Mouse (Mus musculus): ENCODE data around the gene Trabd. TPM values are rescaled to one million over a fixed set of nuclear protein-coding genes. Genes with fewer than 3 reads are reported as not detected.

The Trabd gene
- polyA plus RNA-seq, 1 experiment from 2014 or later = 32.5 TPM

DNA sequence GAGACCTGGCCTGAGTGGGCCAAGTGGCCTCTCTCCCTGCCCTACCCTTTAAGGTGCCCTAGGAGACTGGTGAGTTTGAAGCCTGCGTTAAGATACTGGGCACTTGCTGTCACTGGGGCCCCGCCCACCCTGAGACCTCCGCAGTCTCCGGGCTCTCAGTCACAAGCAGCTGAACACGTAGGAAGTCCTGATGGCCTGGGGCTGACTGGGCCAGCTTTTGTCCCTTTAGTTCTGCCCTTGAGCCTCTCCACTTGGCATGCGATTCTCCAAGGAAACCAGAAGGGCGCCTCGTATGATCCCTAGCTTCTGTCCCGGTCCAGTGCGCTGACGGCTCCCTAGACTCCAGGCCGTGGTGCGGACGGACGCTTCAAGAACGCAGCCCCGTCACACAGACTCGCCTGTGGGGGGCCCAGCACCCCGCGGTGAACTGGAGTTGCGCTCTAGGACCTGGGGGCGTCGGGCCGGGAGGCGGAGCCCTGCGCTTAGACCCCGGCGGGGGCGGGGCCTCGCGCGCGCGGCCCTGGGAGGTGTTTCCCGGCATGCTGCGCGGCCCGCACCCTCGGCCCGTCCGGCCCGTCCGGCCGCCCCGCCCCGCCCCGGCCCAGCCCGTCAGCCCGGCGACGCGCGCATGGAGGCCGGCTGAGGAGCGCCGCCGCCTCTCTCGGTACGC lies 689 bp downstream of the Trabd start:
- peak; percentile 88 for ATAC-seq
- TF ChIP-seq CTCF (IDR thresholded peaks at IDR 0.05; ENCODE audit: low read depth) = peak; percentile 51
- Histone ChIP-seq H3K4me1 (replicated peaks; ENCODE audit: control insufficient read depth, insufficient read depth, low read length) (peaks cover 7% of the 10 kb centered on the region; the same call in 1 of the 2 replicates), H3K27me3 (replicated peaks; ENCODE audit: control insufficient read depth, insufficient read depth, low read length) (no peaks in the 10 kb centered on the region), H3K36me3 (ENCODE audit: control insufficient read depth, insufficient read depth) (peaks cover 6% of the 10 kb centered on the region; the same call in 1 of the 2 replicates), H3K9ac (ENCODE audit: low read depth, low read length) (peak overlapping the region; percentile 89), H3K4me3 (ENCODE audit: low read depth, low read length) (peak overlapping the region; percentile 83), H3K4me2 (replicated peaks; ENCODE audit: low read depth) (peak overlapping the region; percentile 87), H3K9me3 (ENCODE audit: control insufficient read depth) (no peaks in the 10 kb centered on the region), H3K27ac (ENCODE audit: low read depth, low read length) (peak overlapping the region; percentile 90)
- WGBS = under 1% methylated on average over 57 of the region's 59 CpGs

DNA sequence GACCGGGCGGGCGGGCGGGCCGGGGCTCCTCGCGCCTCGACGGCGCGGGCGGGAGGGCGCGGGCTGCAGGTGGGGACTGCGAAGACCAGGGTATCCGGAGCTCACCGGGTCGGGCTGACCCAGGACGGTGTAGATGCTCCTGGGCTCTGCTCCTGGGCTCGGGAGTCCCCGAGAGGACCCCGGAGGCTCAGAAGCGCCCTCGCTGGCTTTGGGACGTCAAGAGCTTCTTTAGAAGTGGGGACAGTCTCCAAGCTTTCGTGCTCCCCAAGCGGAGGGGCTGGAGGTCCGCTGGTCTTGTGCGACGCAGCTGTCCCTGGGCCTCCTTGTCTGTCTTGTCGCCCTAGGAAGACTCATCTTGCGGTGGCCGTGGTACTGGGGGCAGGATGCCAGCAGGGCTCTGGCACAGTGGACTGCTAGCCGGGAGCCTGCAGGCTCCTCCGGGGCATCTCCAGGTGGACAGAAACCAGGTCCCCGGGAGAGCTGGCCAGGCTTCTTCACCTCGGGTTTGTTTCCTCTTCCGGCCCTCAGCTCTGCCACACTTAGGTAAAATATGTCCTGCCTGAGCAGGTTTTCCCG lies 1.3 kb downstream of the Trabd start:
- H3K36me3 ChIP-seq (ENCODE audit: control insufficient read depth, insufficient read depth) = peaks cover 6% of the 10 kb centered on the region; the same call in 1 of the 2 replicates
- H3K4me2 ChIP-seq (replicated peaks; ENCODE audit: low read depth) = peak overlapping the region; percentile 87
- WGBS = under 1% methylated on average over 30 of the region's 39 CpGs
- H3K27ac ChIP-seq (ENCODE audit: low read depth, low read length) = peak overlapping the region; percentile 90
- 0 out of 2 replicates have a peak, but pooled peaks have one; percentile 10 for TF ChIP-seq CTCF (IDR thresholded peaks at IDR 0.05; ENCODE audit: low read depth)
- peaks cover 7% of the 10 kb centered on the region; the same call in 1 of the 2 replicates for H3K4me1 ChIP-seq (replicated peaks; ENCODE audit: control insufficient read depth, insufficient read depth, low read length)
- ATAC-seq = no peak; the same call in 1 of the 2 replicates
- no peaks in the 10 kb centered on the region for H3K27me3 ChIP-seq (replicated peaks; ENCODE audit: control insufficient read depth, insufficient read depth, low read length)
- peak overlapping the region; percentile 83 for H3K4me3 ChIP-seq (ENCODE audit: low read depth, low read length)
- no peaks in the 10 kb centered on the region for H3K9me3 ChIP-seq (ENCODE audit: control insufficient read depth)
- peak overlapping the region; percentile 89 for H3K9ac ChIP-seq (ENCODE audit: low read depth, low read length)

DNA sequence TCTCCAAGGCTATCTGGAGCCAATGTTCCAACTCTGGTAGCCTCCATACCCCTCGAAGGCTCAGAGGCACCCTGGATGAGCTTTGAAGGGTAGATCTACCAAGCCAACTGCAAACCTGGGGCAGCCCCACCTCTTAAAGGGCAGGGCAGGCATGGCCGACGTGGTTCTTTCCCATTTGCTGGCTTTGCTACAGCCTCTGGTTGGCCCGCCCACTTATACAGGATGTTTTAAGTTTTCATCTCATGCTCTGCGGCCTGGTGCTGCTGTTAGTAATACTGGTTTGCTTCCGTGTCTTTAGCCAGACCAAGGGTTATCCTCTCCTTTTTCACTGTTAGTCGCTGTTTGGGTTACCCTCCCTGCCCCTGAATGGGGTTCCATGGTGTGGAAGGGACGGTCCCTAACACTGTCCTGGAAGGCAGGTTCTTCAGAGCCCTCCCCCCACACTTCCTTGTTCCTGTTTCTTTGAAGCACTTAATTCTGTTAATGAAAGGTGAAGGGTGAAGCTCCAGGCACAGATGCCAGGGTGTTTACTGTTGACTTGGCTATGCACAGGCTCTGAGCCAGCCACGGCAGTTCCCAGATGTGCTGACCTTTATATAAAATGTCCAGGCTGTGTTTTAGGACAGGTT lies 3.4 kb downstream of the Trabd start:
- Histone ChIP-seq H3K4me1 (replicated peaks; ENCODE audit: control insufficient read depth, insufficient read depth, low read length) (peaks cover 7% of the 10 kb centered on the region; the same call in 1 of the 2 replicates), H3K27ac (ENCODE audit: low read depth, low read length) (peak overlapping the region; percentile 16; the same call in 1 of the 2 replicates), H3K4me2 (replicated peaks; ENCODE audit: low read depth) (peak overlapping the region; percentile 87), H3K4me3 (ENCODE audit: low read depth, low read length) (0 out of 2 replicates have a peak overlapping the region, but pooled peaks have one; percentile 18), H3K27me3 (replicated peaks; ENCODE audit: control insufficient read depth, insufficient read depth, low read length) (no peaks in the 10 kb centered on the region), H3K9me3 (ENCODE audit: control insufficient read depth) (no peaks in the 10 kb centered on the region), H3K36me3 (ENCODE audit: control insufficient read depth, insufficient read depth) (peaks cover 27% of the 10 kb centered on the region), H3K9ac (ENCODE audit: low read depth, low read length) (peak overlapping the region; percentile 8; the same call in 1 of the 2 replicates)
- no peak for TF ChIP-seq CTCF (IDR thresholded peaks at IDR 0.05; ENCODE audit: low read depth)
- peak; percentile 49 for ATAC-seq
- WGBS = 36% methylated on average over 9 of the region's 9 CpGs

DNA sequence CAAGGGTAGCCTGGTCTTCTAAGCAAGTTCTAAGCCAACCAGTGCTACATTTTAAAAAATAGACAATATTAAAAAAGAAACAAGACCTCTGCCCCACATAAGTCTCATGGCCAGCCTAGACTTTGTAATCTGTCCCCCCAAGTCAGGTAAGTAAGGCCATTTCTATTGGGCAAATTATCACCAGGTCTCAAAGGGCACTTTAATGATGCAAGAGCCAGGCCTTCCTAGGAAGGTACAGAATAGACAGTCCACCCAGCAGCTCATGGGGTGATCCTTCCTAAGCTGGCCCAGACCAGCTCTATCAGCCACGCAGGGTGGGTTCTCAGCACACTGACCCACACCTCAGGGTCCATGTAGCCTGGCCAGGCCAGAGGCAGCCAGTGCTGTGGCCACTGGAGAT lies 9.0 kb downstream of the Trabd start:
- Histone ChIP-seq H3K27me3 (replicated peaks; ENCODE audit: control insufficient read depth, insufficient read depth, low read length) (no peaks in the 10 kb centered on the region), H3K9me3 (ENCODE audit: control insufficient read depth) (no peaks in the 10 kb centered on the region), H3K4me2 (replicated peaks; ENCODE audit: low read depth) (no peak overlapping the region), H3K4me3 (ENCODE audit: low read depth, low read length) (no peak overlapping the region), H3K27ac (ENCODE audit: low read depth, low read length) (peak overlapping the region; percentile 62; the same call in 1 of the 2 replicates), H3K36me3 (ENCODE audit: control insufficient read depth, insufficient read depth) (peaks cover 65% of the 10 kb centered on the region), H3K9ac (ENCODE audit: low read depth, low read length) (no peak overlapping the region), H3K4me1 (replicated peaks; ENCODE audit: control insufficient read depth, insufficient read depth, low read length) (no peaks in the 10 kb centered on the region)
- no peak for TF ChIP-seq CTCF (IDR thresholded peaks at IDR 0.05; ENCODE audit: low read depth)
- ATAC-seq = no peak
- 92% methylated on average over 1 of the region's 1 CpGs for WGBS

DNA sequence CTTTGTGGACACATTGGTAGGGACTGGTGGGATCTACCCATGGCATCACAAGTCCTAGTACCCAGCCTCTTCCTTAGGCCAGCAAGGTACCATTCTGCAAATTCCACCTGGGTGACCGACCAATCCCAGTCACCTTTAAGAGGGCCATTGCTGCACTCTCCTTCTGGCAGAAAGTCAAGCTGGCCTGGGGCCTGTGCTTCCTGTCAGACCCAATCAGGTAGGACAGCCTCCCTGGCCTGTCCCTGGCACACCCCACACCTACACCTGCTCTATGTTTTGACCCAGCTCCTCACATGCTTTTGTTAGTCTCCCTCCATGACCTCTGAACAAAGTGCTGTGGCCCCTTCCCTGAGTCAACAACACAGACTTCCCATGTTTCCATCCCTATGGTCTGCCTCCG lies 9.9 kb downstream of the Trabd start:
- 87% methylated on average over 2 of the region's 2 CpGs for WGBS
- no peaks in the 10 kb centered on the region for H3K9me3 ChIP-seq (ENCODE audit: control insufficient read depth)
- H3K27ac ChIP-seq (ENCODE audit: low read depth, low read length) = no peak overlapping the region
- H3K27me3 ChIP-seq (replicated peaks; ENCODE audit: control insufficient read depth, insufficient read depth, low read length) = no peaks in the 10 kb centered on the region
- H3K4me2 ChIP-seq (replicated peaks; ENCODE audit: low read depth) = no peak overlapping the region
- TF ChIP-seq CTCF (IDR thresholded peaks at IDR 0.05; ENCODE audit: low read depth) = no peak
- ATAC-seq = no peak
- H3K36me3 ChIP-seq (ENCODE audit: control insufficient read depth, insufficient read depth) = peaks cover 63% of the 10 kb centered on the region
- H3K9ac ChIP-seq (ENCODE audit: low read depth, low read length) = no peak overlapping the region
- H3K4me1 ChIP-seq (replicated peaks; ENCODE audit: control insufficient read depth, insufficient read depth, low read length) = 0 out of 2 replicates have a peak, but pooled peaks cover 2% of the 10 kb centered on the region
- H3K4me3 ChIP-seq (ENCODE audit: low read depth, low read length) = no peak overlapping the region
